Mouse (Mus musculus) left cerebral cortex, postnatal 10 days (tissue): ENCODE data around the gene Pnpla1. TPM values are rescaled to one million over a fixed set of nuclear protein-coding genes. Genes with fewer than 3 reads are reported as not detected.
"Not testable (repeated sequence)": the region's sequence is repeated elsewhere in the genome, so short reads cannot be mapped to it uniquely, and the experiment has no call there.

Experiments
- DNase-seq, 2 experiments: peaks; one replicate each; pipeline ENCODE4 v3.0.0; 2021 to 2022; ENCODE audit warnings: low spot score in 2 of 2, mixed read lengths in 1 of 2; ENCODE audit errors: extremely low spot score in 1 of 2
- intact Hi-C: fragments of 180-260 bp; cut with DNase I; formaldehyde crosslinking; loops from one replicate; pipeline ENCODE4 v1.15.1; 2025
- total RNA-seq, 2 experiments: library from RNA; stranded (reverse); gene quantifications; 2 replicates each; pipeline ENCODE4 v1.2.3; 2021

The Pnpla1 gene
- total RNA-seq, 2 experiments from 2014 or later, result 0.53 to 0.60 TPM

GRCm38 (mm10) chr17:28832875-28833274 lies 25.3 kb upstream of the Pnpla1 start:
- DNase-seq, result no peak
- intact Hi-C loops, result no loop called here

GRCm38 (mm10) chr17:28834676-28835075 lies 23.5 kb upstream of the Pnpla1 start:
- intact Hi-C loops, result no loop called here
- DNase-seq, result no peak

- intact Hi-C loops, result no loop called here
- no peak for DNase-seq
Measured at GRCm38 (mm10) chr17:28837840-28838239, 20.4 kb upstream of the Pnpla1 start.

- DNase-seq, intact Hi-C loops: not testable (repeated sequence)
Measured at GRCm38 (mm10) chr17:28841947-28842346, 16.3 kb upstream of the Pnpla1 start.

- intact Hi-C loops, result no loop called here
Measured at GRCm38 (mm10) chr17:28843665-28844064, 14.5 kb upstream of the Pnpla1 start.

GRCm38 (mm10) chr17:28846974-28847617 lies 11.1 kb upstream of the Pnpla1 start:
- no peak for DNase-seq
- intact Hi-C loops, result no loop called here

More at GRCm38 (mm10) chr17:28843665-28844064, 14.5 kb upstream of the Pnpla1 start:
- no peak for DNase-seq

GRCm38 (mm10) chr17:28850511-28850910 lies 7.7 kb upstream of the Pnpla1 start:
- no peak for DNase-seq

GRCm38 (mm10) chr17:28854377-28854776 lies 3.8 kb upstream of the Pnpla1 start:
- DNase-seq, result no peak
- intact Hi-C loops, result no loop called here

More at GRCm38 (mm10) chr17:28850511-28850910, 7.7 kb upstream of the Pnpla1 start:
- intact Hi-C loops, result no loop called here

GRCm38 (mm10) chr17:28855166-28855885 lies 2.9 kb upstream of the Pnpla1 start:
- no peak for DNase-seq
- intact Hi-C loops, result no loop called here

GRCm38 (mm10) chr17:28856030-28856429 lies 2.2 kb upstream of the Pnpla1 start:
- intact Hi-C loops, result no loop called here
- DNase-seq, result no peak

GRCm38 (mm10) chr17:28863926-28864325 lies 5.7 kb downstream of the Pnpla1 start:
- intact Hi-C loops, result no loop called here
- DNase-seq, result no peak

GRCm38 (mm10) chr17:28864464-28864863 lies 6.3 kb downstream of the Pnpla1 start:
- DNase-seq, result no peak
- intact Hi-C loops, result no loop called here

- no peak for DNase-seq
- intact Hi-C loops, result no loop called here
Measured at GRCm38 (mm10) chr17:28866921-28867320, 8.7 kb downstream of the Pnpla1 start.

- no peak for DNase-seq
- intact Hi-C loops, result no loop called here
Measured at GRCm38 (mm10) chr17:28867381-28867780, 9.2 kb downstream of the Pnpla1 start.

GRCm38 (mm10) chr17:28869412-28870110 lies 11.3 kb downstream of the Pnpla1 start:
- DNase-seq, result peak; percentile 69 to 82
- intact Hi-C loops, result loop anchor here (5.0 kb wide), 1 partner anchor 42 kb away; no protein-coding TSS in a partner anchor

GRCm38 (mm10) chr17:28870435-28870834 lies 12.2 kb downstream of the Pnpla1 start:
- intact Hi-C loops, result loop anchor here (5.0 kb wide), 1 partner anchor 43 kb away; no protein-coding TSS in a partner anchor

GRCm38 (mm10) chr17:28871831-28872230 lies 13.6 kb downstream of the Pnpla1 start:
- no peak for DNase-seq
- intact Hi-C loops, result loop anchor here (5.0 kb wide), 1 partner anchor 45 kb away; no protein-coding TSS in a partner anchor

More at GRCm38 (mm10) chr17:28870435-28870834, 12.2 kb downstream of the Pnpla1 start:
- DNase-seq, result no peak

GRCm38 (mm10) chr17:28872322-28872721 lies 14.1 kb downstream of the Pnpla1 start:
- intact Hi-C loops, result loop anchor here (5.0 kb wide), 1 partner anchor 45 kb away; no protein-coding TSS in a partner anchor
- DNase-seq, result no peak

GRCm38 (mm10) chr17:28874216-28874615 lies 16.0 kb downstream of the Pnpla1 start:
- DNase-seq, result no peak

More at GRCm38 (mm10) chr17:28874216-28874615, 16.0 kb downstream of the Pnpla1 start:
- intact Hi-C loops, result loop anchor here (5.0 kb wide), 1 partner anchor 47 kb away; no protein-coding TSS in a partner anchor
